Mouse (Mus musculus): ENCODE measurements at regions not wholly inside any gene's neighbourhood (a gene's known extent, or its start where the extent isn't known, plus 50 kb on each side); places are given as distances from the start of the nearest gene placed in this dataset.

DNA sequence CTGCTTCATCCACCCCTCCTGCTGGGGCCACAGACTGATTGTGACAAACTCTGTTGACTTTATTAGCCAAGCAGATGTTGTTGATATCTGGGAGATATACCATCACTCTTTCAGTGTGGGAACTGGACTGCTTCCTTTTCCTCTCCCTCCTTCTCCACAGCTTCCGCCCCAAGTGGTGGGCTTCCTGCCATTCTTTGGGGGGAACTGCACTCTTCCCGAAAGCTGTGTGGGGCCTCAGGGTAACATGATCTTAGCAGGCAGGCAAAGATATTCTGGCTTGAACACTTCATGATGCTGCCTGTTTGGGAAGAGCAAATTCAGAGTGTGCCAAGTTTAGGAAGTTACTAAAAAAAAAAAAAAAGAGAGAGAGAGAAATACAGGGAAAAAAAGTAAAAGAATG lies 267.1 kb upstream of the Maf start:
- no peak for TF ChIP-seq CTCF (IDR thresholded peaks at IDR 0.05; ENCODE audit: control insufficient read depth, insufficient read depth, insufficient replicate concordance, low read depth, low read length)
- TF ChIP-seq POLR2A (IDR thresholded peaks at IDR 0.05; ENCODE audit: control insufficient read depth, low read depth, low read length) = no peak
